Mouse (Mus musculus): ENCODE results near the gene Zmynd15. TPM values are rescaled to one million over a fixed set of nuclear protein-coding genes. Genes with fewer than 3 reads are reported as not detected.
A peak's percentile ranks its signal among the peaks of the same experiment; 100 is the strongest.
"Not testable (repeated sequence)": the region's sequence is repeated elsewhere in the genome, so short reads cannot be mapped to it uniquely, and the experiment has no call there.

The Zmynd15 gene
- polyA plus RNA-seq, 2 experiments from 2014 or later = not detected

DNA sequence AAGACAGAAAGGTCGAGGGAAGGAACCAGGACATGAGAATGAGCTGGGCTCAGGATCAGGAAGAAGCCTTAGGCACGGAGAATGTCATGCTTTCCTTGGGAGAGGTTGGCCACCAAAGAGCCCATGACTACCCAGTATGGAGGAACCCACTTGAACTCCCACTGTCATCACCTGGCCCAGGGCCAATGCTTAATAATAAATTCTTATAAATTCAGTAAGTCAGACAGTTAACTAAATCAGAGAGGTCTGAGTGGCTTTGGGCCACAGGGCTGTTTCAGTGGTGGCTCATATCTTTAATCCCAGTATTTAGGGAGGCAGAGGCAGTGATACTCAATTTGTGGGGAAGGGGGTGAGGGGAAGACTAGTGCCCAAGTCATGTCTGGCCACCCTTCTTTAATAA is 8.3 kb upstream of the Zmynd15 start:
- ATAC-seq = no peak

DNA sequence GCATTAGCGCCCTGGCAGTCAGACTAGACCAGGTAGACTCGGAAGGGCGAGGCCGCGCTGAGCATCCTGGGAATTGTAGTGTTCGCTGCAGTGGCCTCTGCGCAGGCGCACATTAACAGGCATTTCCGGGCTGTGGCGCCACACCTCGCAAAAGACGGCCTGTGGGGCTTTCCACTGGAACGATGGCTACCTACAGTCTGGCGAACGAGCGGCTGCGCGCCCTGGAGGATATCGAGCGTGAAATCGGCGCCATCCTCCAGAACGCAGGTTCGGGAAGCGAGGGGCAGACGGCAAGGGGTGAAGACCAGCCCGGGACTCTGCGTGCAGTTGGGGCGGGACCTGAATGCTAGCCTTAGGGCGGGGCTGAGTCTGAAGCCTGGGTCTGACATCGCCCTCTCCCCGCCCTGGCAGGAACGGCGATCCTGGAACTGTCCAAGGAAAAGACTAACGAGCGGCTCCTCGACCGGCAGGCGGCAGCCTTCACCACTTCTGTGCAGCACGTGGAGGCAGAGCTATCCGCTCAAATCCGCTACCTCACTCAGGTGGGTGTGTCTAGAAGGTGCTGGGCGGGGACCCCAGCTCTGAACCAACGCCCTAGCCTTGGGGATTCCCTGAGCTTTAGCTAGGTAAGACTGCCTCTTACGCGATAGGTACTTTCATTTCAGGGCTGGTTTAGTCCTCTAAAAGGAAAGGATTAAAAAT is 7.3 kb upstream of the Zmynd15 start, which contains the start of gene Med11:
Gene Med11, plus strand, starts transcription at position 123 of the 702 bp plus-strand sequence.
- peak; percentile 96 for ATAC-seq

DNA sequence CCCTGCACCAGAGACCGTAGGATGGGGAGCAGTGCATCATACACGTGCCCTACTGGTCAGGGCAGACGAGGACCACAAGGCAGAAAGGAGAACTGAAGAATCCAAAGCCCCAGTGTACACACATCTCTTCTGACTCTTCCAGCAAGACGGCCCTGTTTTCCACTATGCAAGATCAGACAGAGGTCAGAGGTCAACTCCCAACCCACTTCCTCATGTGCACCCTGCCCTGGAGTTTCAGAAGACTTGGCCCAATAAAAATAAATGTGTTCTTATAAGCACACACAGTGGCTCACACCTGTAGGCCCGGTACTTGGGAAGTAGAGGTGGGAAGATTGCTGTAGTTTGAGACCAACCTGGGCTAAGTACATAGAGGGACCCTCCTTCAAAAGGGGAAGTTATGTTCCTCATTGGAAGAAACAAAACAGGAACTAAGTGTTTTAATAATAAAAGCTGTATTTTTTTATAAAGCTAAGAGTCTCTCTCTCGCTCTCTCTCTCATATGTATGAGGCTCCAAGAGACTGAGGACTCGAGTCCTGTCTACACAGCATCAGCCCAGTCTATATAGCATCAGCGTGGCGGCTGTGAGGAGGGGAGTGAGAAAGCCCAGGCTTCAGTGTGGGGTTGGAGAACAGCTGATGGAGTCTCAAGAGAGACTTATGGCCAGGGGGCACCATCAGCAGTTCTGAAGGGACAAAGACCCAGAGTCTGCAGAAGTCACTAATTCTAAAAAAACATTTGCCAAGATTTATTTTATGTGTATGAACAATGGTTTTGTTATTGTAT is 5.8 kb upstream of the Zmynd15 start:
- ATAC-seq = no peak

DNA sequence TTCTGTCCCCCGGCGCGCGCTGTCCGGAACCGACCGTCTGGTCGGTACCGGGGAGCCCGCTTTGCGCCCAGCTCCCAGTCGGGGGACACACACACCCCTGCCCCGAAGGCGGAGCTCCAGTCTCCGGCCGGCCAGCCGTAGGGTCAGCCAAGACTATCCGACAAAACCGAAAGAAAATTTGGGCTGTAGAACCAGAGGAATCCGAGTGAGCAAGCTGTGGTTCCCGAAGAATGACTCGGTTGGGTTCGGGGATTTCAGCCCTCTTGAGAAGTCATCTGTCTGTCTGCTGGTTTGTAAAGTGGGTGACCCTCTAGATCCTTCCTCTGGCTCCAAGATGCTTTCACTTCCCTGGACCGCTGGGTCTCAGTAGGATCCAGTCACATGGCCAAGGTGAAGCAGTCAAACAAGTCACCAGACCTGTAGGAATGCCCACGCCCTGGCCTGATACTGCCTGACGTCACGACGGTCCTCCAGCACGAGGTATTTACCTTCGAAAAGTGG is 418 bp downstream of the Zmynd15 start, which contains the start of gene Cxcl16:
Gene Cxcl16, minus strand, starts transcription at position 384 of the 501 bp plus-strand sequence.
- ATAC-seq = no peak

DNA sequence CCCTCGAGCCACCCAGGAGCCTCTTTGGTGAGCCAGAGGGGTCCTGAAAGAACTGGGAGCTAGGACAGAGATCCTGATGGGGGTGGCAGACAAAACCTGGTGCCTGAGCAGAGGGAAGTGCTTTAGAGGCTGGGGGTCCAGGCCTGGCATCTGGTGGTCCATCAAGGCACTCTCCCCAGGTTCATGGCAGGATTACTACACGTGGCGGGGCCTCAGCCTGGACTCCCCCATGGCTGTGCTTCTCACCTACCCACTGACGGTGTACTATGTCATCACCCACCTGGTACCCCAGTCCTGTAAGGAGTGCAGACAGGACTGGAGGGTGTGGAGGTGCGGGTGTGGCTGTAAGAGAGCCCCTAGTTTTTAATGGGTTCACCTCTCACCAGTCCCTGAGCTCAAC is 4.7 kb downstream of the Zmynd15 start:
- no peak for ATAC-seq

DNA sequence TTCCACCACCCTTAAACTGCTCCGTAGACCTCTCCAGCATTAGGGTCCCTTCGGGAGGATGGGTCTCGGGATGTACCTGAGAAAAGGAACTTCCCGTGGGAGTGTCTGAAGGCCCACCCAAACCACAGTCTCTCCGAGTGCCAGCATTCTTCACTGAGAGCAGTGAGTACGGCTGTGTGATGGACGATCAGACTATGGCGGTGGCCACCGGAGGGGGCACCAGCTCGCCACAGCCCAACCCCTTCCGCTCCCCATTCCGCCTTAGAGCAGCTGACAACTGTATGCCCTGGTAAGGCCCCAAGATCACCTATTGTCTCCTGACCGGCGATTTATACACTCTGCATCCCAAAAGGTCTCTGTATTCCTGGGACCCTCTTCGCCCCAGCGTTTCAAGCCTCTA is 6.0 kb downstream of the Zmynd15 start:
- ATAC-seq = no peak

DNA sequence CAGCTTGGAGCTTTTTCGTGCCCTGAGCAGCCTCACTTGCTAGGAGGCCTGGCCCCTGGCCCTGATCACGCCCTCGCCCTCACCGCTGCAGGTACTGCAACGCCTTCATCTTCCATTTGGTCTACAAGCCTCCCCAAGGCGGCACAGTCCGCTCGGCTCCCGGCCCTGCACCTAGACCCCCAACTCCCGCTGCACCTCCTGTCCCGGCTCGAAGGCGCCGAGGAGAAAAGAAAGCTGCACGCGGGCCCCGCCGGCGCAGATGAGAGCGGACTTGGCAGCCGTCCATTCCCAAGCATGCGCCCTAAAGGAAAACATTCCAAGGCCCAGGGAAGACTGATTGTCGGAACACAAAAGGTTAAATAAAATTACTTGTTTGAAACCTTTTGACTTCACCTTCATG is 6.6 kb downstream of the Zmynd15 start:
- ATAC-seq = no peak

DNA sequence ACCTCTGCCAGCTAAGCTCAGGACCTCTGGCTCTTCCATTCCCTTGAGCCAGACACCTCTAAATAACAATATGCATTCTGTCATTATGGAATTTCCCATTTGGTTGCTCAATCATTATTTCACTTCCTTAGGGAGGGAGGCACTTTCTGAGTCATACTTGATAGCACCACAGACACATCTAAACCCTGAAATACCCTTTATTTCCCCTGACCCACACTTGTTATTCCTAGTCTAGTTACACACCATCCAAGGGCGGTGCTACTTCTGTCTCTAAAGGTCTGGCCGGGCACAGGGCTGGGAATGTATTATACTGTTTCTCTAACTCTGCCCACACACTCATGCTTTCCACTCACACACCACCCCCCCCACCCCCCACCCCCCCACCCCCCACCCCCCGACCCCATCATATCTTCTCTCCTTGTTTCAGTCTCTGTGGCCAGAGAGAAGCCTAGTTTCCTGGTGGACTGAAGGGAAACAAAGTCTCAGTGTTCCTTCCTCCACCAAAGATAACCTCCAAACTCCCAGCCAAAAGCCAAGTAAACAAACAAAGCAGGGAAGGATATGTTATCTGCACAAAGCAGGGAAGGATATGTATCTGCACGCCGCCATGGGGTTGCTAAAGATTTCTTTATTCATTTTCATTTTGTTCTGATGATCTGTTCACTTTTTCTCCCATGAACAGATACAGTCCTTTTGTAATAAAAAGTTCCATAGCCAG is 8.8 kb downstream of the Zmynd15 start:
- no peak for ATAC-seq

DNA sequence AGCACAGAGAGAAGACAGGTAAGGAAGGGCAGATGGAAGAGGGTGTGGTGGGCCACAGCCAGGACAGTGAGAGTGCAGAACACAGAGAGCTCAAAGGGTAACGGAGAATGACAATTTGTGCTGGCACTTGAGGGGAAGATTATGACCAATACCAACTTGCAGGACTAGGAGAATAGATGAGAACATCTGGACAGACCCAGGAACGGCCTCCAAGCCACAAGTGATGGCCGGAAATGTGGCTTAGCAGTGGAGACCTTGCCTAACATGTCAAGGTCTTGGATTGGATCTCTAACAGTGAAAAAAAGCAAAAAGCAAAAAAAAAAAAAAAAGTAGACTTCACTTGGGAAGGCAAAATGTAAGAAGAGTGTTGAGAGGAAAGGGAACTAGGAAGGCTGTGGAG is 10.5 kb downstream of the Zmynd15 start:
- ATAC-seq = no peak

DNA sequence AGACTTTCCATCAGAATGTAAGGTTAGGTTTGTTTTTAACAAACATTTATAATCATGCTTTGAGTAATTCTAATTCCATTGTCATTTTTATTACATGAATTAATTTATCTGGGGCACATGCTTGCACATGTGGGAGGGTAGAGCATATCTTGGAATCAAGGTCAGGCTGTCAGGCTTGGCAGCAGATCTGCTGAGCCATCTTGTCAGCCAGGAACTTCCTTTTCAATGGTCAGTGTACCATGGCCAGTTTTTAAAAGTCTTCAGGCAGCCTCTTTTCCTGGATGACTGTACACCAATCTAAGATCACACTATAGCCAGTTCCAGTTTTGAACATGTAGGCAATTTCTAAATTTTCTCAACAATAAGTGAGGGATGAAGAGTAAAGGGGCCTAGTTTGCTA is 13.5 kb downstream of the Zmynd15 start:
- ATAC-seq = no peak

DNA sequence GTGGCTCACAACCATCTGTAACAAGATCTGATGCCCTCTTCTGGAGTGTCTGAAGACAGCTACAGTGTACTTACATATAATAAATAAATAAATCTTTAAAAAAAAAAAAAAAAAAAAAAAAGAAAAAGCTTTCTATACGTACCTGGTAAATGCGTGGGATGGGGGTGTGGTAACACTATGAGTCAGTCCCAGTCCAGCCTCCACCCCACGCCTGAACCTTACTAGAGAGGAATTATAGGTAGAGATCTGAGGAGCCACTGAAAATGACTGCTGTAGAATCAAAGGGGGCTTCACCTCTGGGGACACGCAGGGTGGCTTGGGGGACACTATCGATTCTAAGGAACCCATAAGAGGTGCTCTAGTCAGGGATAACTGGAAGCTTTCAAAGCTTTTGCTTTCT is 14.1 kb downstream of the Zmynd15 start:
- not testable (repeated sequence) for ATAC-seq

DNA sequence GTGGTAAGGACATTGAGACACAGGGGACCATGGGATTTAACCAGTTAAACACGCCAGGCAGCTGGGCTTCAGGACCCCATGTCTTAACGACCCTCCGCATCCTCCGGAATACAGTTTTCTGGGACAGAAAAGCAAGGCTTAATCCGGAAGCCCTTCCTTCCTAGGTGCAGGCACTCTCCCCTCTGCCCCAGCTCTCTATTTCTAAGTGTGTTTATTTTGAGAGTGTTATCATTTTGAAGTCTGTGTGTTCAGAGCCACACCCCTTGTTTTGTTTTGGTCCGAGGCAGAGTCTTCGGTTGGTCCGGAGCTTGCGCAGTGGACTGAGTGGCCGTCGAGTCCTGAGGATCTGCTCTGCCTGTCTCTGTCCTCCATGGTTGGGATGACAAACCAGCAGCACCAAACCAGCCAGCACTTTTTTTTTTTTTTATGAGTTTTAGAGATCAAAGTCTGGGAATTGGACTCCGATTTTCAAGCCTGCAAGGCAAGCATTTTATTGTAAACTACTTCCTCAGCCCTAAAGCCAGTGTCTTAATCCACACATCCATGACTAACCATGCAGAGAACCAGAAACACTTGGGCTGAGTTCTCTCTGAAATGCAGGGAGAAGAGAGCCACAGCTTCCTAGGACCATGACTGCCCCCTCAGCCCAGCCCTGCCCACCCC is 15.8 kb downstream of the Zmynd15 start:
- no peak for ATAC-seq

DNA sequence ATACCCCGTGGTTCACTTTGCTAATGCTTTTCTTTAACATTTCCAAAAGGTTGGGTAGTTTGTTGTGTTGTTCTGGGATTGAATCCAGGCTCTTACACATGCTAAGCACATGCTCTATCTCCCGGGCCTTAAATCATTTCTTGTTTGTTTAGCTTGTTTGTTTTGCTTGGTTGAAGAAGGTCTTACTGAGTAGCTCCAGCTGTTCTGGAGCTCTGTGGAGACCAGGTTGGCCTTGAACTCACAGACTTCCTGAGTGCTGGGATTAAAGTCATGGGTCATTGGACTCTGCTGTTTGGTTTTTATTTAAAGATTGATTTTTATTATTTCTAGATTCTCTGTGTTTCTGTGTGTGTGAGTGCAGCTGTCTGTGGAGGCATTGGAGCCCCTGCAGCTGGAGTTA is 26.3 kb downstream of the Zmynd15 start:
- ATAC-seq = no peak

DNA sequence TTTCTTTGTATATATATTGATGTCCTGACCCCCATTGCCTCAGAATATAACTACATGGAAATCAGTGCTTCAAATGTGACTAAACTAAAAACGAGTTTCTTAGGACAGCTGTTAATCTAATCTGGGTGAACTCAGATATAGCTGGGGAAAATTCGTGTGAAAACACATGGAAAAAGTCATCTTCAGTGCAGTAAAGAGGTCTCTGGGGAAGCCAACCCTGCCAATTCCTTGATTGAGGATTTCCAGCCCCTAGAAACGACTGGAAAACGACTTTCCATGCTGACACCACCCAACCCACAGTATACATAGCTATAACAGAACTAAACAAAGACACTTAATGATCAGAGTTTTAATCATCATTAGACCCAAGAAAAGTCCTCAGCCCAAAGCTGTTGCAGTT is 28.6 kb downstream of the Zmynd15 start:
- no peak for ATAC-seq

DNA sequence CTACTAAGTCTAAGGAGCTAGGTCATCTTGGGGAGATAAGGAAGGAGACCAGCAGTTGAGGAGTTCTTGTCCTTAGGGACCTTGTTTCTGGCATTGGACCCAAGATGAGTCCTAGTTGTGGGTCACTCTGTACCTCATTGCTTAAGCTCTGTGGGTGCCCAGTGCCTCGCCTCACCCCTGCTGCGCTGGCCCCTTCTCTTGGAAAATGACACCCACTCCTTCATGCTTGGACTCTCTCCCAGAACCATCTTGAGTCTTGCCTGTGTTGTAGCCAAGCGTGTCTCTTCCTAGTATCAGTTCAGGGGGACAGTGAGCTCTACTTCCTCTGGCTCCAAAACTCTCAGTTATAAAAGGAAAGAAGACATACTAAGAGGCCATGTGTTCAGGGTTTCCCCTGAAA is 29.9 kb downstream of the Zmynd15 start:
- ATAC-seq = no peak

DNA sequence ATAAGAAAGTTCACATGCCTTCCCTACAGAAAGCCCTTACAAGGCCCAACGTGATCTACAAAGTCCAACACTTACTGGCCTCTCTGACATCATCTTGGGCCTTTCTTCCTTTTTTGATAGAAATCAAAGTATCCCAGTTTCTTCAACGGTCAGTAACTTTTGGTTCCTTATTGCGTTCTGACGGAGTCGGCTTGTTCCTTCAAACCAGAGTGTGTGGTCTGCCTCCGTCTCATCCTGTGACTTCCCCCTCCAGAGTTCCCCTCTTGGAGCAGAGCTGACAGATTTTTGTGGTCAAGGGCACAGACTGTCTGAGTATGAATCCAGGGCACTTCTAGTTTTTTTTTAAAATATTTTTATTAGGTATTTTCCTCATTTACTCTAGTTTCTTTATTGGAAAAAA is 30.5 kb downstream of the Zmynd15 start:
- ATAC-seq = no peak

DNA sequence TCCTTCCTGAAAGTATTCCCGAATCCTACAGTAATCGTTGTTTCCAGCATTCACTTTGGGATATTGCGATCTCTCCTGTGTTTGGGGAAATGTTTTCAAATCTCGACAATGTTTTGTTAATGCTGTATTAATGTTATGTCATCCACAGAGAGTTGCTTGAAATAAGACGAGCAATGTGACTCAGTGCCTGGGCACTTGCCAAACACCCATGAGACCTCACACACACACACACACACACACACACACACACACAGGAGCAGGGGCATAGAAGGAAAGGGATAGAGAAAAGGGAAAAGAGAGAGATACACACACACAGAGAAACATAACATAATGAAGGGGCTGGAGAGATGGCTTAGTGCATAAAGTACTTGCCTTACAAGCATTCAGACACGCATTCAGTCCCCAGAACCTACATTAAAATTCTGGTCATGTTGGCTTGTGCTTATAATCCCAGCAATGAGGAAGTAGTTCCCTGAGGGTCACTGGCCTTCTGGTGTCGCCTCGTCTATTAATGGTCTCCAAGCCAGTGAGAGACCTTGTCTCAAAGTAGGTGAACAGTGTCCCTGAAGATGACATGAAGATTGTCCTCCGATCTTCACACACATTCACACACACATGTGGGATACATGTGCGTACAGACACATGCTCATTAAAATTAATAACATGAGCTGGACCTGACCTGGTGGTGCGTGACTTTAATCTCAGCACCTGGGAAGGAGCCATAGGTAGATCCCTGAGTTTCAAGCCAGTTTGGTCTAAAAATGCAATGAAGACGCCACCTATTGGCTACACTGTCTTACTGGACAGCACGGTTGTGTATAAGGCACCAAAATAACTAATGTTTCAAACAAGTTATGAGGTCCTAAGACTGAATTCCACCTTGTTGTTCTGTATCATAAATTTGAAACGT is 40.6 kb downstream of the Zmynd15 start:
- no peak for ATAC-seq

DNA sequence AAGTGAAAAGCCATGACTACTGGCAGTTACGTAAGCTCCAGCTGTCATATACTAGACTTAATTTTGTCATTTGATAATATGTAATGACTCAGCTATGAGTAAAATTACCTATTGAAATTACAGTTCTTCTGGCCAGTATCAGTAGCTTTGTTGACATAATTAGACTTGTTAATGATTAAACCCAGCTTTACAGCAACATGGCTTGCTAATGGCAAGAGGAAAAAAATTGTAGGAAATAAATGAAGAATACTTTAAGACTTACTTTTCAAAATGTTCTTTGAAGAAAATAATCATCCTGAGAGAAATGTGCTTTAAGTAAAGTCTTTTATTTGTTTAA is 41.2 kb downstream of the Zmynd15 start:
- no peak for ATAC-seq

DNA sequence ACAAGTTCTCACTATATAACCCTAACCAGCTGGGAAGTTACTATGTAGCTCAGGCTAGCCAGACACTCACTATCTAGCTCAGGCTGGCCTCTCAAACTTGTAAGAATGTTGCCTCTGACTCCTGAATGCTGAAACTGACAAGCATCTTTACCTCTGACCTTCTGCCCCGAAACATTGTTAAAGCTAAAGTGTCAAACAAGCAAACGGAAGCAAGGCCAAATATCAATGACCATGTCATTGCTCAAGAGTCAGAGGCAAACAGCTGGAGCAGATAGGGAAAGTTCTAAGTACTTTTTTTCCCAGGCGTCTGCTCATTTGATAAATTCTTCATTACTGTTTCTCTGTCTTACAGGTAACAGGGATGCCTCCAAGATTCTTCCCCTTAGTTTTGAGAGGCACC is 42.8 kb downstream of the Zmynd15 start:
- ATAC-seq = no peak

DNA sequence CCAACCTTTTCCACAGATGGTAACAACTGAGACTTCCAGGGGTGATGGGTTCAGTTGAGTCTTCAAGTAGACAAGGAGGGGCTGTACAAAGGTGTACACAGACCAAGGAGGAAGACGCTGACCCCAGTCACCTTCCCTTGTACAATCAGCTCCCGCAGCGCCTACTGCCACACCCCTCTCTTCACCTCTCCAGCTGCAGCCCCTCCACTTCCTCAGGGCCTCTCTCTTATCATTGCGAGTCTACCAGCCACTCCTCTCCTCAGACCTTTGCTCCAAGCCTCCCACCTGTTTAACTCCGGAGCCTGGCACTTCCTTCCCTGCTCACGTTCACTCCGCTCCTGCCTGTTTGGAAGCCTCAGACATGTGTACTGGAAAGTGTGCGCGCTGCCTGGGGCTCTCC is 45.7 kb downstream of the Zmynd15 start, which contains the start of gene Tm4sf5:
Gene Tm4sf5, plus strand, starts transcription at position 275 of the 400 bp plus-strand sequence.
- no peak for ATAC-seq

DNA sequence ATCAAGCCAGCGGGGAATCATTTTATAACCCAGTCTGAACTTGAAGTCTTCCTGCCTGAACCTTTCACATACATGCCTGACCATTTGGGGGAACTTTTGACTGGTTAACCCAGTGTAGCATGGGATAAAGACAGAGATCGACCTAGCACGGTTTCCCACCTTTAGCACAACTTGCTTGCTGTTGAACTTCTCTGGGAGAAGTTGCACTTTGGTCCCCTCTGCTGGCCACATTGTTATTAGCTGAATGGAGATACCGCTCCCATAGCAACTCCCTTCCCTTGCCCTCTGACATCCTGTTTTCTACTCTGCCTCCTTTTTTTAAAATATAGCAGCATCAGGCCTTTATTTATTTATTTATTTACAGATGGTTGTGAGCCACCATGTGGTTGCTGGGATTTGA is 47.2 kb downstream of the Zmynd15 start:
- ATAC-seq = no peak
